Mouse (Mus musculus): ENCODE measurements around the gene Rnf40. TPM values are rescaled to one million over a fixed set of nuclear protein-coding genes. Genes with fewer than 3 reads are reported as not detected.

Rnf40 gene
- polyA plus RNA-seq (2017; shearing (Covaris generic)), result 154 TPM

DNA sequence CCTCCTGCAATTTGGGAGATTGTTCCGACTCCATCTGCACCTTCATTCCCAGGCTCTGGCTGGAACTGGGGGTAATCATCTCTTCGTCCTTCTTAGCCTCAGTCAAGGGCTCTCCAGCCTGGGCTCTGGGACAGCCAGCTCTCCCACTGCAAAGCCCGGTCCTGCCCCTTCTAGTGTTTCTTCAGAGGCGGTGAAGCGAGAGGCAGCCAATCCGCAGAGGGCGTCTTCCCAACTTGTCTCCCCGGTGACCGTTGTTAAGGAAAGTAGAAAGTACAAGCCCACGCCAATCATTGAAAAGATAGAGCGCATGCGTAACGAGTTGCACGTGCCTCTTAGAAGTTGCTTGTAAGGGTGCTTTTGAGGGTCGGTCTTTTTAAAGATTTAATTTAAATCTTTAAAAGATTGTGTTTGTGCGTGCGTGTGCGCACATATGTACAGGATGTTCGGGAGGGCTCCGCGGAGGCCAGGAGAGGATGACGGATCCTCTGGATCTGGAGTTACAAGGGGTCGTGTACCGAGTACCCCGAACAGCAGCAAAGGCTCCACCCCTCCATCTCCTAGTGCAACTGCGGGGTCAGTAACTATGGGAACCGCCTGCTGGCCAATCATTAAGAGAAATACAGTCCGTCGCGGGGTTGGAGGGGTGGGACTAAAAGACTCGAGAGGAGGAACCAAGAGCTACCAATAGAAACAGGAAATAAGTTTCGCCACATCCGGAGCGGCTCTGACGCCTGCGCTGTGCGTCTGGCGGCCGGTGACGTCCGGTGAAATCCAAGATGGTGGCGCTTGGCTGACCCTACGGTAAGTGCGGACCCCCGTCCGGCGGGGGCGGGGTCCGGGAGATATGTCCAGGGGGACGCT, at the start of gene Rnf40, which contains the start of gene Ccdc189:
Rnf40 (plus strand) TSS at position 757 of the 861 bp plus-strand sequence.
Ccdc189 (minus strand) TSS at position 585 of the 861 bp plus-strand sequence.

DNA sequence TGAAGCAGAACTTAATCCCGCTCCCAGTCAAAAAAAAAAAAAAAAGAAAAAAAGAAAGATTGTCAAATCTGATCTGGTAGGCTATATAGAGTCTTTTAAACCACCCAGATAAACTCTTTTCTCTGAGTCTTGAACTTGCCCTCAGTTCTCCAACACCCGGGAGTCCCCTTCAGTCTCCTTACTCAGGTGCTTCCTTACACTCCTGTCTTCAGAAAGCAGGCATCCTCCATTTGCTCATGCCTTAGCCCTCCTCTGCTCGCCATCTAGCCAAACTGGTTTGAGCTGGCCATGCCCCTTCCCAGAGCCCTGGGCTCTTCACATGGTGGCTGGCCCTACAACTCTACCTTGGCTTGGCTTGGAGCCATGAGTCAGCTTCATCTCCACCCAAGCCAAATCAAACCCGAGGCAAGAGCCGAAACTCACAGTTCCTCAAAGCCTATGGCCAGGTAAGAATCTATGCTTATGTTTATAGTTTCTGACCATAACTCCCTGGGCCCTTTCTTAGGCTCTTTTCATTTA, 27.2 kb upstream of the Rnf40 start, which contains the start of gene Tmem265:
Tmem265 (plus strand) TSS at position 51 of the 519 bp plus-strand sequence.

DNA sequence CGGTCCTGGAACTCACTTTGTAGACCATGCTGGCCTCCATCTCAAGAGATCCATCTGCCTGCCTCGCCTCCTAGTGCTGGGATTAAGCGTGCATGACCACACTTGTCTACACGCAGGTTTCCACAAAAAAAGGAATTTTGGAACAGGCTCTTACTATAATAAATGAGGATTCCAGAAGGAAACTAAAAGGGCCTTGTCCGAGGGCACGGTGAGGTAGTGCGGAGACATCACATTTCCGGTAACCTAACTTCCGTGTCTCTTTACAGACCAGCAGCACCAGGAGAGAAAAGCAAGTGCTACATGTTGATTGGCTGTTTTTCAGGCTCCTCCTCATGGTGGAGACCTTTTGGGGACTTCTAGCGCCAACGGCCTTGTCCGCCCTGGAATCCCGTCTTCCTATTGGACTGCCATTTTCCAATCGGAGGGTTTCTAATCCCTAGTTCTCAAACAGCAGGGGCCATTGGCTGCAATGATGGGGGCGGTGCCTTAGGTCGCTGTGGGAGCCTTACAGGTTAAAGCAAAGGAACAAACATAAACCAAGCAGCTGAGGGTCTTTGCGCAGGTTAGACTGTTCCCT, 15.6 kb upstream of the Rnf40 start, which contains the start of gene Phkg2:
Phkg2 (plus strand) TSS at position 446 of the 577 bp plus-strand sequence.

DNA sequence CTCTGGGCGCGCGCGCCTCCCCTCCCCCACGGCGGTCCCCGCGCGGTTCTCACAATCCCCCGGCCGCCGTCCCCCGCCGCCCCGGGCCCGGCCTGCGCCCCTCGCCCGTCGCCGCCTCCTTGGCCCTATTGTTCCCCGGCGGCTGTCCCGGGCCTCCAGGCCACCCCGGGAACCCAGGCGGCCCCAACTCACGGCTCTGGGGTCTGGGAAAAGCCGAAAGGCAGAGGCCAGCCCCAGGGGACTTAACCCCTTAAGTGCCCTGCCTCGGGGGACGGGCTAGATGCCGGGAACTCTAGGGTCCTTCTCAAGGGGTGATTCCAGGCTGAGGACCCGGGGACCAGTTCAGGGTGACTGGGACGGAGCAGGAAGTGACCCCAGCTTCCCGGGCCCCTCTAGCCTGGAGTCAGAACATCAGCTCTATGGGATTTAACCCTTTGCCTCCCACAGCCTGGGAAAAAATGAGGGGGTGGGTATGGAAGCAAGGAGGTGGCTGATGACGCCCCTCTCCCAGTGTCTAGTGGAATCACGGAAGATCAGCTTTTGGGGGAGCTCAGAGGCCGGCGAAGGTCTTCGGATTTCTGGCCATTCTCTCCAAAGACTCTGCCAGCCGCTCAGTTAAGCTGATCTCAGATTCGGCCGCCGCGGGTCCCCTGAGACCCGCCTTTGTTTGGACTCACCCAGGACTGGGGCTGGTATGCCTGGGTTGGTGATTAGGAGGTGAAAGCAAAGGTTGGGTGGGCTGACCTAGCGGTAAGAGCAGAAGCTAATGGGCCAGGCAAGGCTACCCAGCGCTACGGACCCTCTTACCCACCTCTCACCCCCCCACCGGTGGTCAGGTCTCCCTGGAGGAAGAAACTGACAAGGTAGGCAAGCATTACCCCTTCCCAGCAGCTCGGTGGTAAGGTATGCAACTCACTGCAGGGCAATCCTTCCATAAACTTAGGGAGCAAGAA, 26.6 kb downstream of the Rnf40 start, which contains the start of gene Zfp629:
Zfp629 (minus strand) TSS at position 907 of the 953 bp plus-strand sequence.

Other genes with a start within 250 kb of the Rnf40 start
- 0.35 TPM for gene Zfp768, start 243.2 kb upstream of the Rnf40 start, polyA plus RNA-seq (2017; shearing (Covaris generic))
- gene Zfp747, start 212.7 kb upstream of the Rnf40 start, polyA plus RNA-seq (2017; shearing (Covaris generic)), result 24.7 TPM
- gene 9130019O22Rik, start 201.6 kb upstream of the Rnf40 start, polyA plus RNA-seq (2017; shearing (Covaris generic)), result 9.9 TPM
- gene E430018J23Rik, start 195.1 kb upstream of the Rnf40 start, polyA plus RNA-seq (2017; shearing (Covaris generic)), result 6.4 TPM
- gene Zfp764, start 181.9 kb upstream of the Rnf40 start, polyA plus RNA-seq (2017; shearing (Covaris generic)), result 17.3 TPM
- gene Zfp688, start 166.7 kb upstream of the Rnf40 start, polyA plus RNA-seq (2017; shearing (Covaris generic)), result 48.9 TPM
- 11.8 TPM for gene Zfp689, start 139.6 kb upstream of the Rnf40 start, polyA plus RNA-seq (2017; shearing (Covaris generic))
- 141 TPM for gene Prr14, start 129.2 kb upstream of the Rnf40 start, polyA plus RNA-seq (2017; shearing (Covaris generic))
- 9.0 TPM for gene Fbrs, start 109.6 kb upstream of the Rnf40 start, polyA plus RNA-seq (2017; shearing (Covaris generic))
- 81.0 TPM for gene Srcap, start 76.8 kb upstream of the Rnf40 start, polyA plus RNA-seq (2017; shearing (Covaris generic))
- gene Gm42715, start 69.2 kb upstream of the Rnf40 start, polyA plus RNA-seq (2017; shearing (Covaris generic)), result 10.2 TPM
- gene Tmem265, start 27.4 kb upstream of the Rnf40 start, polyA plus RNA-seq (2017; shearing (Covaris generic)), result 14.8 TPM
- 112 TPM for gene Phkg2, start 15.4 kb upstream of the Rnf40 start, polyA plus RNA-seq (2017; shearing (Covaris generic))
- 0.48 TPM for gene Ccdc189, start 172 bp upstream of the Rnf40 start, polyA plus RNA-seq (2017; shearing (Covaris generic))
- gene Zfp629, start 27.0 kb downstream of the Rnf40 start, polyA plus RNA-seq (2017; shearing (Covaris generic)), result 2.3 TPM
- 8.8 TPM for gene Bcl7c, start 120.2 kb downstream of the Rnf40 start, polyA plus RNA-seq (2017; shearing (Covaris generic))
- gene Ctf1, start 124.0 kb downstream of the Rnf40 start, polyA plus RNA-seq (2017; shearing (Covaris generic)), result not detected
- not detected for gene Ctf2, start 143.4 kb downstream of the Rnf40 start, polyA plus RNA-seq (2017; shearing (Covaris generic))
- gene Fbxl19, start 155.8 kb downstream of the Rnf40 start, polyA plus RNA-seq (2017; shearing (Covaris generic)), result 0.87 TPM
- 31.0 TPM for gene Orai3, start 181.0 kb downstream of the Rnf40 start, polyA plus RNA-seq (2017; shearing (Covaris generic))
- 1.8 TPM for gene Setd1a, start 187.9 kb downstream of the Rnf40 start, polyA plus RNA-seq (2017; shearing (Covaris generic))
- gene Gm49388, start 196.8 kb downstream of the Rnf40 start, polyA plus RNA-seq (2017; shearing (Covaris generic)), result not detected
- gene Hsd3b7, start 211.8 kb downstream of the Rnf40 start, polyA plus RNA-seq (2017; shearing (Covaris generic)), result 2.5 TPM
- gene Stx4a, start 235.5 kb downstream of the Rnf40 start, polyA plus RNA-seq (2017; shearing (Covaris generic)), result 174 TPM
- gene Stx1b, start 235.8 kb downstream of the Rnf40 start, polyA plus RNA-seq (2017; shearing (Covaris generic)), result 0.15 TPM

Data from CD4-positive, CD25-positive, alpha-beta regulatory T cell, adult 9 weeks (primary cell).